Mouse (Mus musculus): ENCODE data around the gene Agtpbp1.

GRCm38 (mm10) chr13:59429369-59429768 is 155.7 kb downstream of the Agtpbp1 start:
- TF ChIP-seq MAFK (IDR thresholded peaks at IDR 0.05; ENCODE audit: insufficient read depth, low read depth, low read length) (no peak), ZC3H11A (IDR thresholded peaks at IDR 0.05; ENCODE audit: borderline replicate concordance, low read depth, low read length) (no peak), ZNF384 (IDR thresholded peaks at IDR 0.05; ENCODE audit: low read depth, low read length) (no peak), HCFC1 (IDR thresholded peaks at IDR 0.05; ENCODE audit: borderline replicate concordance, insufficient read depth, low read length) (no peak)
